Mouse (Mus musculus) embryonic stem cell, embryonic (primary cell): Measurements from ENCODE around the gene Emd.

Experiments
- CTCF ChIA-PET, 4 experiments: fragments of 300-600 bp in 2 of 4; fragments of 350-600 bp in 2 of 4; sonication (Branson Sonifier 250); formaldehyde crosslinking; loops; one replicate each; lab custom pipeline; 2022; ENCODE audit warnings: inconsistent platforms in 2 of 4; lab: Charles Lee
- POLR2A ChIA-PET, 4 experiments: fragments of 300-600 bp in 2 of 4; fragments of 350-600 bp in 2 of 4; sonication (Branson Sonifier 250); formaldehyde crosslinking; loops; one replicate each; lab custom pipeline; 2022; ENCODE audit warnings: antibody characterized with exemption in 4 of 4, inconsistent platforms in 1 of 4; lab: Charles Lee

The Emd gene

DNA sequence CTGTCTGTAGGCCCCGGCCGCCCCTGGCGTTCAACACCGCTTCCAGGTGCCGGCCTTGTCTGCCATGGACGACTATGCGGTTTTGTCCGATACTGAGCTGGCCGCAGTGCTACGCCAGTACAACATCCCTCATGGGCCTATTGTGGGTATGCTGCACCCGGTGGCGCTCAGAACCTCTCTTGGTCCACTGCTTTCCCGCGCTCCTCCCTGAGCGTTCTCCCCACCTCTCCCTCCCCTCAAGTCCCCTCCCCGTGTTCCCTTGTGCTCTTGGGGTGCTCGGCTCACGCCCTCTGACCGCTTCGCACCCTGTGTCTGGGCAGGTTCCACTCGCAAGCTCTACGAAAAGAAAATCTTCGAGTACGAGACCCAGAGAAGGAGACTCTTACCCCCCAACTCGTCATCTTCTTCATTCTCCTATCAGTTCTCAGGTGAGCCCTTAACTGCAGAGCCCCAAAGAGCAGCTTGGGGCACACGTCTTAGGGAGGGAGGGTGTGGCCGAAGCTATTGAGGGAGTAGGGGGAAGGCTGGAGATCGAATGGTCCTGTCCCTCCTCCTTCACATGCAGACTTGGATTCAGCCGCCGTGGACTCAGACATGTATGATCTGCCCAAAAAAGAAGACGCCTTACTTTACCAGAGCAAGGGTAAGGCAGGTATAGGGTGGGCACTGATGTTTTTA, 540 bp downstream of the Emd start:
- ChIA-PET CTCF (interaction anchor here in 2 of 4 experiments (0.5 to 1.0 kb wide), 3 partner anchors 9 to 138 kb away, joined by 3 to 6 read pairs (median 3); partner anchors contain the start of genes Fam3a (in 1 of the 2) and Ikbkg (in 1 of the 2)), POLR2A (interaction anchor here (0.8 to 10.4 kb wide), 40 partner anchors 9 to 539 kb away, joined by 3 to 273 read pairs (median 6); partner anchors contain the start of genes Rpl10 (in 4 of the 4), G6pdx (in 3 of the 4), Taz (in 3 of the 4) and Fam50a (in 2 of the 4))

DNA sequence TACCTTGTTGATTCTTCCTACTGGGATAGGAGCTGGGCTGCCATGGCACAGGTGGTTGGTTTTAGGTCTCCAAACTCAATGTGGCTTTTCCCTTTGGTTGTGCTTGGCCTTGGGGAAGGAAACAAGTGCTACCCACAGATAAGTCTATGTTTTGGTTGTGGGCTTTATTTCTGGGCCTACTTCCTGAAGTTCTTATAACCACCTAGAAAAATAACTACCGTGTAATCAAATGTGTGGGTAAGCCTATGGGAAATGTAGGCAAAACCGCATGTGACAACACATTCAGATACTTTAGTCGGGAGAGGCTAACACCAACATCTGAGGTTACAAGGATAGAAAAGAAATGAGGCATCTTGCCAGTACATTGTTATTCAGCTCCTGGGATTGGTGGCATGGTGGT, 3.3 kb downstream of the Emd start:
- CTCF ChIA-PET, result interaction anchor here in 2 of 4 experiments (0.5 to 2.4 kb wide), 3 partner anchors 9 to 320 kb away, joined by 3 to 10 read pairs (median 3); partner anchors contain the start of gene Flna (in 1 of the 2)
- POLR2A ChIA-PET, result interaction anchor here in 3 of 4 experiments (1.0 to 10.4 kb wide), 8 partner anchors 9 to 115 kb away, joined by 3 to 273 read pairs (median 10); partner anchors contain the start of genes Rpl10 (in 3 of the 3), Gdi1 (in 1 of the 3), Slc10a3 (in 1 of the 3) and Ubl4a (in 1 of the 3)

- POLR2A ChIA-PET, result interaction anchor here (0.7 to 9.1 kb wide), 96 partner anchors 10 to 1147 kb away, joined by 3 to 306 read pairs (median 10); partner anchors contain the start of genes Dnase1l1 (in 4 of the 4), Taz (in 4 of the 4), Emd (in 3 of the 4) and Fam3a (in 3 of the 4)
- CTCF ChIA-PET, result interaction anchor here in 2 of 4 experiments (0.9 to 3.6 kb wide), 3 partner anchors 20 to 35 kb away, joined by 6 to 19 read pairs (median 6); partner anchors contain the start of genes Flna (in 1 of the 2) and Gdi1 (in 1 of the 2)
These were observed 15.2 kb downstream of the Emd start for GRCm38 (mm10) chrX:74269736-74270061.

DNA sequence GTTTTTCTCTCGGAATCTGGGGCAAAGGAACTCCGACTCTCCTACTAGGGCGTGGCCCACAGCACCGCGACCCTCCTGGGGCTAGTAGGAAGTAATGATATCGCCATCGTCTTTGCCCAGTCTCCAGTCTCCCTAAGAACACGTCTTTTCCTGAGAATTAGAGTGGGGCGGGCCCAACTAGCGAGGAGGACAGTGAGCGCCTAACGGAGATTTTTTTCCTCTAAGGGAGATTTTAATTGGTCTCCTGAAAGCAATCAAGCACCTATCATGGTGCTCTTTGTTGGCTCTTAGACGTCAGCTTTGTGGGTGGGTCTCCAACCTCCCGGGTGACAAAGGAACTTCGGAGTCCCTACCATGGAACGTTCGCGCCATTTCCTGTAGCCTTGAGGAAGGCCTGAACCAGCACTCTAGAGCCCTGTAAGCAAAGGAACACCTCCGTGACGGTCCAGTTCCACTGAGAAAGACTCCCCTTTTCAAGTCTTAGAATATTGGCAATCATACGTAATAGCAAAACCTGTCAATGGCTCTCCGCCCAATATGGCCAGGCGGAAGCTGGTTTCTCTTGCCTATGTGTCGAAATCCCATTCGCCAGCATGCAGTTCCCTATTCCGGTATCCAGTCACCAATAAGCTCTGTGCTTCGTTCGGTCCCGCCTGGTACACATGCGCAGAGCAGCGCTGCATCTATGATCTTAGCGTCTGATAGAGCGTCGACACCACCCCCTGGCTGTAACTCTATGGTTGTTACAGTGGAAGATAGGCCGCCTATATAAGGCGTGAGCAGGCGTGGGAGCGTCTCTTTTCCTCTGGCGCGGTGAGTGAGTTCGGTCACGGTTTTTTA, 15.8 kb downstream of the Emd start, which contains the start of gene Rpl10:
Gene Rpl10 (plus strand): TSS at position 751 of the 840 bp plus-strand sequence.
- ChIA-PET CTCF (interaction anchor here in 2 of 4 experiments (0.9 to 3.6 kb wide), 4 partner anchors 21 to 97 kb away, joined by 3 to 19 read pairs (median 6); partner anchors contain the start of genes Flna (in 1 of the 2) and Gdi1 (in 1 of the 2)), POLR2A (interaction anchor here (0.5 to 9.1 kb wide), 182 partner anchors 8 to 1404 kb away, joined by 3 to 306 read pairs (median 5); partner anchors contain the start of genes Dnase1l1 (in 4 of the 4), Taz (in 4 of the 4), Atp6ap1 (in 3 of the 4) and Emd (in 3 of the 4))

DNA sequence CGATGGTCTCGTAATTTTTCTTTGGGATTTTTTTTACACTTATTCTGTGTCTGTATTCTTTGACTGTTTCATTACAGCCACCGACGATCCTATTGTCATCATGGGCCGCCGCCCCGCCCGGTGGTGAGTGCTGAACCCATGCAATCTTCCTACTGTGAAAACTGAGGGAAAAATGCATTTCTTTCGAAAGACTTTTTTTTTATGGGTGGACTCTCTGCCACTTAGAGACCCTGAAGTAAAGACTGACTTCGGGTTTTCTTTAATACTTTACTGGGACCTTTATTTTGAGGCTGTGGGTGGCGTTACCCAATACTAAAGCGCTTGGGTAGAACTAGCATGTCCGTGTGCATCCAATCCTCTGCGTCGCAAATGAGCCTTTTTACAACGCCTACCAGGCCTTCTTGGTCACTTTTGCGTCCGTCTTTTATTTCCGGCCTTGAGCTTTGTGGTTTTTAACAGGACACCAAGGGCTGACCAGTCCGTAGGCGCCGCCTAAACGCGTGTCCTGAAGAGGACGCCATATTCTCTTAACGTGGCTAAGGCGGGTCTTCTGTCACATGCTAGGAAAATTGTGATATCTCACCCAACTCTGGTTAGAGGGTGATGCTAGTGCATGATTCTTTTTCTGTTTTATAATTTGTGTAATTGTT, 16.5 kb downstream of the Emd start:
- CTCF ChIA-PET, result interaction anchor here in 2 of 4 experiments (1.0 to 3.6 kb wide), 3 partner anchors 22 to 96 kb away, joined by 3 to 19 read pairs (median 6); partner anchors contain the start of gene Flna (in 1 of the 2)
- POLR2A ChIA-PET, result interaction anchor here (0.6 to 9.1 kb wide), 145 partner anchors 9 to 1403 kb away, joined by 3 to 306 read pairs (median 6); partner anchors contain the start of genes Dnase1l1 (in 4 of the 4), Taz (in 4 of the 4), Atp6ap1 (in 3 of the 4) and Emd (in 3 of the 4)

- CTCF ChIA-PET, result interaction anchor here in 2 of 4 experiments (0.6 to 1.3 kb wide), 2 partner anchors 24 to 25 kb away, joined by 3 to 6 read pairs; partner anchors contain the start of gene Flna (in 2 of the 2)
- POLR2A ChIA-PET, result interaction anchor here (0.7 to 9.1 kb wide), 48 partner anchors 8 to 348 kb away, joined by 3 to 306 read pairs (median 5); partner anchors contain the start of genes Atp6ap1 (in 3 of the 4), Flna (in 3 of the 4), Slc10a3 (in 3 of the 4) and Taz (in 3 of the 4)
These were observed 19.2 kb downstream of the Emd start for GRCm38 (mm10) chrX:74273422-74274322.

DNA sequence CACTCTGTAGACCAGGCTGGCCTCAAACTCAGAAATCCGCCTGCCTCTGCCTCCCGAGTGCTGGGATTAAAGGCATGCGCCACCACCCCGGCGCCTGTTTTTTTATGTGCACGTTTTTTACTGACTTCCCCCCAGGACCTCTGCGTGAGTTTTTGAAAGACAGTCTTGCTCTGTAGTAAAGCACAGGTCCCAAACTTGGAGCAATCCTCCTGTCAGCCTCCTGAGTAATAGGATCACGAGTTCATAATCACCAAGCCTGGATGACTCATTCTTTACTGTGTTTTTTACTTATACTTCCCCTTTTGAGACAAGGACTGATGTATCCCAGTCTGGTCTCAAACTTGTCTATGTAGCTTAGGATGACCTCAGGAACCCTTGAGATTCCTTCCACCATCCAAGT, 23.4 kb downstream of the Emd start:
- CTCF ChIA-PET, result interaction anchor here in 1 of 4 experiments (0.7 kb wide), 1 partner anchor 60 kb away, joined by 5 read pairs; no protein-coding TSS in a partner anchor
- POLR2A ChIA-PET, result interaction anchor here in 1 of 4 experiments (0.6 kb wide), 1 partner anchor 14 kb away, joined by 3 read pairs; no protein-coding TSS in a partner anchor

DNA sequence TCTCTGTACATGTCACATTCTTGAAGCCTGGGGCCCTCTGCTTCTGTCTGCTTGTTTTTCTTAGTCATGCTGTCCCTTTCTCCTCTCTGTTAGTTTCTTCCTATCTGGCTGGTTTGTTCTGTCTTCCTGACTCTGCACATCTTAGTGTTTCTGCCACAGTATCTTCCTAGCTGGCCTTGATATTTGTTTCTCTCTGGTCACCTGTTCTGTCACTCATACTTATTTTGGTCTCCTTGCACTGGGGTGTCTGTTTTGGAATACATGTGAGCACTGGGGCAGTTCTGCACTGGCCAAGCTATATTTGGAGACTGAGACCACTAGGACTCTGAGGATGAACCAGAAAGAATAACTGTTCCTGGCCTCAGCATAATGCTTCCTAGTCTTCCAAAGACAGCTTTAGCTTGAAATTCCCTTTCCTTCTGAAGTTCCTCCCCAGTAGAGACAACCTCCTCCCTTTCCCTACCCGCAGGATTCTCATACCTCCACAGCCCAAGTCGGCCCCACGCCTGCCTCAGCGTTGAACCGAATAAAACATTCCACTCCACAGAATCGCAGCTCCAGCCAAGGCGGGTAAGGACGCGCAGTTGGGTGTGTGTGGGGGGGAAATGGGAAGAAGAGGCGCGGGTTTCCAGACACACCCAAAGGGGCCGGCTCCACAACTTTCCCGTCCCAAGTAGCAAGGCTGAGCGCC, 26.7 kb downstream of the Emd start:
- CTCF ChIA-PET, result interaction anchor here (0.6 to 1.5 kb wide), 5 partner anchors 21 to 112 kb away, joined by 3 to 5 read pairs (median 4); partner anchors contain the start of genes Flna (in 1 of the 4) and Gdi1 (in 1 of the 4)

DNA sequence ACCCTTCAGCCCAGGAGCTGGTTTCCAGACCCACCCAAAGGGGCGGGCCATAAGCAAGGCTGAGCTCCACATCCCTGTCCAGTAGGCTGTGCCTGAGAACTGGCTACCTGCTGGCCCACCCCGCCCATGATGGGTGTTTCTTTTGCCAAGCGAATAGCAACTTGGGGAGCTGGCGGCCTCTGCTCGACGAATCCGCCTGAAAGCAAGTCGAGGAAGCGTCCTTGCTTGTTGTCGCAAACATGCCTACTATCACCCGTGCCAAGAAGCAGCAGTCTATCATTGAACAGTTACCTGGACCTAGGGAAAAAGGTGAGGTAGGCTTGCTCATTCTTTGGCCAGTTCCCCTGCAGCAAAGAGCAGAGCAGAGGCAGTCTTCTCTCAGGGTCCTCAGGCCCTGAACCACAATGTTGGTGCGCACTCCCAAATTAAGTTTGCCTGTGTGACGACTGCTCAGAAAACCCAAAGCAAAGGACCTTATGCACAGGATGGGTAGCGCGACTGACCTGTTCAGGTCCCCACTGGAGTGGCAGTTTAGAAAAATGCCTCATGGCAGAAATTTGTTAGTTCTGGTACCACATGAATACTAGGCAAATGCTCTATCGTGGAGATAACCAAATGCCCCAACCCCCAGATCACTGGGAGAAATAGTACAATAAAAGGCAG, 27.4 kb downstream of the Emd start, which contains the start of the genes Taz and Dnase1l1:
Gene Taz (plus strand): TSS at position 181 of the 663 bp plus-strand sequence.
Gene Dnase1l1 (minus strand): TSS at position 606 of the 663 bp plus-strand sequence.
- ChIA-PET CTCF (interaction anchor here (0.6 to 1.5 kb wide), 5 partner anchors 22 to 111 kb away, joined by 3 to 5 read pairs (median 4); partner anchors contain the start of genes Flna (in 1 of the 4) and Gdi1 (in 1 of the 4)), POLR2A (interaction anchor here (0.6 to 13.0 kb wide), 47 partner anchors 8 to 849 kb away, joined by 3 to 306 read pairs (median 5); partner anchors contain the start of genes Rpl10 (in 4 of the 4), Atp6ap1 (in 3 of the 4), Emd (in 3 of the 4) and Flna (in 3 of the 4))

More for the DNA sequence above, 26.7 kb downstream of the Emd start:
- POLR2A ChIA-PET, result interaction anchor here (0.6 to 13.0 kb wide), 48 partner anchors 8 to 850 kb away, joined by 3 to 306 read pairs (median 4); partner anchors contain the start of genes Rpl10 (in 4 of the 4), Atp6ap1 (in 3 of the 4), Emd (in 3 of the 4) and Flna (in 3 of the 4)

DNA sequence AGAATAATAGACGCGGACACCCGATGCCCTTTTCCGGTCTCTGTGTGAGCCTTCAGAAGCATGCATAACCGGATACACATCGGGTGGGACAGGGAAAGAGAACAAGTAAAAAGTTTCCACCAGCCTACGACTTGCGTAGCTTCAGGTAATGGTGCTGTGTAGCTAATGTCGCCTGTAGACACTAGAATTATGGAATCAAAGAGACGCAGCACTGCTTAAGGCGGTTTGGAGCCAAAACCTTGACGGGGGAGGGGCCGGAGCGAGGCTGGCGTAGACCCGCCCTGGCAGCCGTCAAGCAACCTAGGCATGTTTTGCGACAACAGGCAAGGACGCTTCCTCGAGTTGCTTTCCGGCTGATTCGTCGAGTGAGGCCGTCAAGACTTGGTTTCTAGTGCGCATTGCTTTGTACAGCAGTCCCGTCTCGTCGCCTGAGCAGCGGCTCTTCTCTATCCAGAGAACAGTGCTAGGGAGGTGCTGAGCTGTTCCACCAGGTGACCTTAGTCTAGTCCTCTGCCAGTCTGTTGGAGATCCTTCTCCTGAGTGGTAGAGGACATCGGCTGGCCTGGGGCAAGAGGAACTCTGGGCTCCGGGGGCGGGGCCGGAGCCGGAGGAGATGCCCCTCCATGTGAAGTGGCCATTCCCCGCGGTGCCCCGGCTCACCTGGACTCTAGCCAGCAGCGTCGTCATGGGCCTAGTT, 28.1 kb downstream of the Emd start:
- POLR2A ChIA-PET, result interaction anchor here (0.5 to 13.0 kb wide), 24 partner anchors 8 to 813 kb away, joined by 3 to 306 read pairs (median 6); partner anchors contain the start of genes Rpl10 (in 4 of the 4), Emd (in 2 of the 4), Fam50a (in 2 of the 4) and Atp6ap1 (in 1 of the 4)
- CTCF ChIA-PET, result no interaction called here

DNA sequence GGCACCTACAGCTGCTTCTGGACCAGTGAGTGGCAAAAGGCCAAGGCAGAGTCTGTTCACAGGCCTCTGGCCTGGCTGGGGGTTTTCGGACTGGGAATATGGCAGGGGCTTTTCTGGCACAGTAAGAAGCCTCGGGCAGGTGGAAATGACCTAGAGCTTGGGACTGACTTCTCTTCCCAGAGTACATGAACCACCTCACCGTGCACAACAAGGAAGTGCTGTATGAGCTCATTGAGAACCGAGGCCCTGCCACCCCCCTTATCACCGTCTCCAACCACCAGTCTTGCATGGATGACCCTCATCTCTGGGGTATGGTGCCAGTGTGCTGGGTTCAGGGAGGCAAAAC, 28.6 kb downstream of the Emd start:
- ChIA-PET CTCF (interaction anchor here in 1 of 4 experiments (0.6 kb wide), 1 partner anchor 23 kb away, joined by 3 read pairs; no protein-coding TSS in a partner anchor), POLR2A (interaction anchor here in 3 of 4 experiments (0.5 to 13.0 kb wide), 14 partner anchors 12 to 813 kb away, joined by 3 to 306 read pairs (median 12); partner anchors contain the start of genes Rpl10 (in 3 of the 3), Emd (in 2 of the 3), Dkc1 (in 1 of the 3) and Fam50a (in 1 of the 3))

- ChIA-PET CTCF (interaction anchor here in 1 of 4 experiments (0.6 kb wide), 1 partner anchor 56 kb away, joined by 3 read pairs; no protein-coding TSS in a partner anchor), POLR2A (interaction anchor here in 2 of 4 experiments (0.8 to 1.6 kb wide), 3 partner anchors 20 to 23 kb away, joined by 3 to 4 read pairs (median 3); partner anchors contain the start of gene Rpl10 (in 1 of the 2))
These were observed 38.9 kb downstream of the Emd start for GRCm38 (mm10) chrX:74293431-74293830.
